Mouse (Mus musculus) liver, embryonic 14.5 days (tissue): ENCODE measurements around the gene 4921539E11Rik.

Experiments used
- CTCF ChIP-seq: IDR thresholded peaks from 2 replicates; pipeline ENCODE4 v1.5.1; 2016; ENCODE audit warnings: antibody characterized with exemption, low read depth, control low read depth
- EP300 ChIP-seq: IDR thresholded peaks from 2 replicates; pipeline ENCODE4 v1.6.1; 2016; ENCODE audit warnings: antibody characterized with exemption, low read depth

- TF ChIP-seq EP300 (no peak), CTCF (no peak)
Observed at GRCm38 (mm10) chr4:103199086-103199485, 91.6 kb downstream of the 4921539E11Rik start.
